Mouse (Mus musculus) kidney, adult 18-20 months (tissue): Measurements from ENCODE around the gene Supt5.

Source experiments
- DNase-seq: peaks from one replicate; pipeline ENCODE4 v3.0.0; 2021

The Supt5 gene

DNA sequence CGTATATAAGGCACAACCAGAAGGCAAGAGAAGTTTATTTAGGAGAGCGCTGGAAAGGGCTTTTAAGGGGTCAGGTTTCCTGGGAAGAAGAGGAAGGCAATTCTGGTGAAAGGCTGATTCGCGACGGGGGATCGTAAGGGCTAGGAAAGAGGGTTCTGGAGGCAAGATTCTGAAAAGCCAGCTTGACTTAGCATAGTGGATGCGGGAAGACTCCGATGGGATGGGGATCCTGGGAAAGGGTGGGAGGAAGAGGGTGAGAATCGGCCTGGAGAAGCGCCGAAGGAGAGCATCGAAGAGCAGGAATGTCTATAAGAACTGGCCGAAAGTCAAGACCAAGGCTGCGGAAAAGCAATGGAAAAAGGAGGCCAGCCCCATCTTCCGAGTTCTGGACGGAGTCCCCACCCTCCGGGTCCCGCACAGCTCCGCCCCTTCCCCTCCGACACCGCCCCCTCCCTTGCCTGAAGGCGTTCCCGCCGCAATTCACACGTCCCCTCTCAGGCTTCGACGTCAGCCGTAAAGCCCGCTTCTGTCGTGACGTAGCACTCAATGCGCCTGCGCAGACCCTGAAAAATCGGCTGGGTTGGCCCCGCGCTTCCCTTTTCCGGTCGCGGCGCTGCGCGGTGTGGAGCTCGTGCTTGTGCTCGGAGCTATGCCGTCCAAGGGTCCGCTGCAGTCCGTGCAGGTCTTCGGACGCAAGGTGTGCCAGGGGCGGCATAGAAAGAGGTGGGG lies 11.8 kb upstream of the Supt5 start, which contains the start of gene Rps16:
Gene Rps16, plus strand, starts transcription at position 498 of the 729 bp plus-strand sequence.
- DNase-seq = peak; percentile 97

GRCm38 (mm10) chr7:28348601-28349000 lies 10.1 kb upstream of the Supt5 start:
- no peak for DNase-seq

DNA sequence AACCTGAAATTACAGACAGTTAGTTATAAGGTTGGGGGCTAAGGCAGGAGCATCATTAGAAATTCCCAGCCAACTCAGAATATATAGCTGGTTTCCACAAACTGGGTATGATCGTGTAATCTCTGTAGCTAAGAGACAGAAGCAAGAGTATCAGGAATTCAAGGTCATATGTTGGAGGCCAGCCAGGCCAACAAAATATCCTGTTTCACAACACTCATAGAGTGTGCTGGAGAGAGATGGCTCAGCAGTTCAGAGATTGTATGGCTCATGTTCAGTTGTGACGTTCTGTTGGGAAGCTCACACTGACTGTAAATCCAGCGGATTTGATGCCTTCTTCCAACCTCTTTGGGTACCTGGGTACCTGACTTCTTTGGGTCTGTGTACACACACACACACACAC lies 9.2 kb upstream of the Supt5 start:
- DNase-seq = no peak

DNA sequence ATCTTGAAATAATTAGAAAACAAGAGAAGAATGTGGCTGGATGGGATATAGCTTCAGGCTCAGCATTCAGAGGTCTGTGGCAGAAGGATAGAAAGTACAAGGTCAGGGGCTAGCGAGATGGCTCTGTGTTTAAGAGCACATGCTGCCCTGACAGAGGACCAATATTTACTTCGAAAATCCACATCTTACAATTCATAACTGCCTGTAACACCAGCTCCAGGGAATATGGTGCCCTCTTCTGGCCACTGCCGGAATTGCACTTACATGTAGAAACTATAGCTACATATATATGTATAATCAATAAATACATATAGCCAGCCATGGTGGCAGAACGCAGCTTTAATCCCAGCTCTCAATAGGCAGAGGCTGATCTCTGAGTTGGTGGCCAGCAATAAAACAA lies 6.1 kb upstream of the Supt5 start:
- DNase-seq = peak; percentile 70

DNA sequence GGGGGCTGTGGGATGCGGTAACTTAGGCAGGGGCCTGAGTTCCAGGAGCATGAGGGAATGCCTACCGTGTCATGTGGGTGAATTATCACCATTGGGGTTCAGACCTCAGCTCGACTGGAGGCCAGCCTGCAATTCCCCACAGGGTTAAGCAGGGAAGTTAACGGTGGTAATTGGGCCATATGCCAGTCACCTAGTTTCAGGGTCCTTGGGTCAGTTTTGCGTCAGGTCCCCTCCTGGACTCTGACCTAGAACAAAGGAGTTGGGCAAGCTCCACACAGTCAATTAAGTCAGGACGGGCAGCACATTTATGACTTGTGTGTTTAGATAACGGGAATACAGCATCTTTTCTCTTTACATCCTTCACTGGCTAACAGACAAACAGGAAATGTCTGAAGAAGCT lies 2.8 kb upstream of the Supt5 start:
- DNase-seq = no peak

- peak; percentile 64 for DNase-seq
Observed at GRCm38 (mm10) chr7:28339213-28339917, 819 bp upstream of the Supt5 start.

DNA sequence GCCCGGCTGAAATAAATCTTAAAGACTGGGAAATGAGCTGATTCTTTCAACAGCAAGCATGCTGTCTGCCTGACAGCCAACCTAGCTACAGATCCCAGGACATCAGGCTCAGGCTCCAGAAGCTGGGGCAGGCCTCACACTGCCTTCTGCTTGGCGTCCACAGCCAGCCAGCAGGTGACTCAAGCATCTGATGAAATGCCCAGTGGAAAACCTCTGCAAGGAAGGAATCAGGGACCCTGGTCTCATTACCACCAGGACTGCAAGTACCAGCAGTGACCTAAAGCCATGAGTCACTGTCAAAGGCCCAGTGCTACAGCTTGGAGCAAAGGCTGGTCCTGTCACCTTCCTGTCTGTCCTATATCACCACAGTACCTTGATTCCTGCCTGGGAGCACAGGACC lies 3.1 kb downstream of the Supt5 start:
- DNase-seq = no peak

GRCm38 (mm10) chr7:28334534-28334933 lies 4.0 kb downstream of the Supt5 start:
- DNase-seq = no peak

DNA sequence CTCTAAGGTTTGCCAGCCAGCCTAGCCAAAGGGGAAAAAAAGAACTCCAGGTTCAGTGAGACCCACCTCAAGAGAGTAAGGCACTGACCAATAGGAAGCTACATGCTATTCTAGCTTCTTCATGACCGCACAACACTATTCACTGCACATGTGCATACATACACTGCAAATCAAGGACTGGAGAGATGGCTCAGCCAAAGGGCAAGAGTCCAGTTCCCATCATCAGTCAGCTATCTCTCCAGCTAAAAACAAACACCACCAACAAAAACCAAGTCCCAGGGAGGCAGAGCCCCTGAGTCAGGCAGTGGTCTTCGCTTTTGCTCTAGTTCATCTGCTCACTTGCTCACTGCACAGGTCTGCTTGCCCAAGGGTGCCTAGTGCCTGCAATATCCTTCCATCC lies 10.3 kb downstream of the Supt5 start:
- no peak for DNase-seq

DNA sequence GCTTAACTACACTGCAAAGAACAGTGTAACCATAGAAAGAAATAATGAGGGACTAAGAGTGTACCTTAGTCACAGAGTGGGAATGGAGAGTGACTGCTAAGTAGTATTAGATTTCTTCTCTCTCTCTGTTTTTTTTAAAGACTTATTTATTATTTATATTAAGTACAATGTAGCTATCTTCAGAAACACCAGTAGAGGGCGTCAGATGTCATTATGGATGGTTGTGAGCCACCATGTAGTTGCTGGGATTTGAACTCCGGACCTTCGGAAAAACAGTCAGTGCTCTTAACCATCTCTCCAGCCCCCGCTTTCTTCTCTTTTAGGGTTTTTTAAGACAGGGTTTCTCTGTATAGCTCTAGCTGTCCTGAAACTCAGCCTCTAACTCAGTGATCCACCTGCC lies 12.1 kb downstream of the Supt5 start:
- no peak for DNase-seq

DNA sequence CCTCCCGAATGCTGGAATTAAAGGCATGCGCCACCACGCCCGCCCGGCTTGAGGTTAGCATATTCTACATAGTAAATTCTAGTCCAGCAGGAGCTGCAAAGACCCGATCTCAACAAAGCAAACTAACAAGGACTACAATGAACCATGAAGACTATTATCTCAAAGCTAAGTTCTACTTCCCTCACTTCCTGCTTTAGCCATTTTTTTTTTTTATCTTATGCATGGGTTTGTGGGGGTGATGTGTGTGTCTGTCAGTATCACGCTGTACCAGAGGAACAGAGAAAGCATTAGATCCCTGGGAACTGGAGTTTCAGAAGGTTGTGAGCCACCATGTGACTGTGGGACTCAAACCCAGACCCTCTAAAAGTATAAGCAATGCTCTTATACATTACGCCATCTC lies 13.3 kb downstream of the Supt5 start:
- DNase-seq = no peak

- DNase-seq = peak; percentile 45
Observed at GRCm38 (mm10) chr7:28321974-28322720, 16.4 kb downstream of the Supt5 start.

- DNase-seq = no peak
Observed at GRCm38 (mm10) chr7:28318714-28319113, 19.8 kb downstream of the Supt5 start.

DNA sequence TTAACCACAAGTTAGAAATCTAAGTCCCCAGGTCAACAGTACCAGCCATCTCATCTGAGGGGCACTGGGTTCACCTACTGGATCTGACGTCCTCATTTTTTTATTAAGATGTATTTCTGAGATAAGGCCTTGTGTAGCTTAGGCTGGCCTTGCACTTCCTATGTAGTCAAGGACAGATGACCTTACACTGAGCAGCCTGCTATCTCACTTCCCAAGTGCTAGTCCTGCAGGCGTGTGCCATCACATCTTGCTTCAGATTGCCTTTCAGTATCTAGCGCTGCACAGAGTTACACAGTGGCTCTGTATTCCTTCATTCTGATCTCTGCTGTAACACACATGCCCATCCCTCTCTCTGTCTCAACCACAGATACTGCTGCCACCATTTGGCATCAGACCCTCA lies 20.5 kb downstream of the Supt5 start:
- no peak for DNase-seq

- DNase-seq = peak; percentile 98
Observed at GRCm38 (mm10) chr7:28311926-28312543, 26.5 kb downstream of the Supt5 start, which contains the start of gene Timm50. TSS of gene Timm50 (minus strand) at chr7:28312072.

GRCm38 (mm10) chr7:28311151-28311925 lies 27.2 kb downstream of the Supt5 start:
- no peak for DNase-seq

- DNase-seq = no peak
Observed at GRCm38 (mm10) chr7:28309737-28310136, 28.8 kb downstream of the Supt5 start.

DNA sequence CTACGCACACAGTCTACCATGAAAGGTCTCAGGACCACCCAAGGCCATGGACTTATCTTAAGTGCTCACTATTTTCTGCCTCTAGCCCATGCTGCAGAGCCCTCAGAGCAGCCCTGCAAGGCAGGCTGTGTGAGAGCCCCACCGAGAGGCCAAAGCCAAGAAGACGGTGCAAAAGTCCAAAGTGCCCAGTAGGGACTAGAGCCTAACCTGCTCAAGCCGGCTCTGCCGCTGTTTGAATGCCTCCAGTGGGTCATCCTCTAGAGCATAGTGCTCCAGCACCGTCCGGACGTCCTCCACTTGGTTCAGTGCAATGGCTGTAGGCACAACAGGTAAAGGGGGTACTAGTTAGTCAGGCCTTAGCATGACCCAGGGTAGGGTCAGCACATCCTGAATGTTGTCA lies 32.3 kb downstream of the Supt5 start:
- peak; percentile 55 for DNase-seq

GRCm38 (mm10) chr7:28305641-28306040 lies 32.9 kb downstream of the Supt5 start:
- DNase-seq = peak; percentile 60

DNA sequence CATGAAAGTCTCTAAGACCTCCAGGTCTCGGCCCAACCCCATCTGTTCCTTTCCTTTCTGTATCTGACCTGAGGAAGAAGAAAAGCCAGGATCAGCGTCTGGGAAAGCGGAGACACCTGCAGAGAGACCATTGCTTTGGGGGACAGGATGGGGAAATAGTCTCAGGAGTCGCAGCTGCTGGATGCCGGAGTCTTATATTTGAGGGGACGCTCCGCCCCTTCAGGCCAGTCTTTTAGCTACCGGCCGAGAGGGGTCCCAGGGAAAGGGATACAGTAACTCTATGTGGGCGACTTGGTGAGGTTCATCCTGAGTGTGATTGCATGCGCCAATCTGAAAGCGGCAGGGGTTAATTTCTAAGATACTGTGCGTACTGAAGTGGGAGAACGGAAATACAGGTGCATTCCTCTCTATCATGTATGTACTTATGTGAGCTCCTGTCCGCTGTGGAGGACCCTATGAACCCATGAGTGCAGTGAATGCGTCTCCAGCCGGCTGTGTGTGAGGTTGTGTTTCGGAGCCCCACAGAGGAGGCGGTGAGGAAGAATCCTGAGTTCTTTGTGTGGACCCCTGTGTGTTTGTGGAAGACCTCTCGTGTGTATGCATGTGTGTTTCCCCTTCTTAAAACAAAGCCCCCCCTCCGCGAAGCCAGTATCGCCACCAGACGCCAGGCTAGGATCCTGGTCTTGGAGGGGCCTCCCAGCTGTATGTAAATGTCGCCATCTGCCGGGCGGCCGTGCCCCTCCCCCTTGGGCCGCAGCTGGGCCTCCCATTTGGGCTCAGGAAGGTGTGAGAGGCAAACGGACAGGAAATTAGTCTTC lies 36.7 kb downstream of the Supt5 start, which contains the start of gene Dll3:
Gene Dll3, minus strand, starts transcription at position 623 of the 818 bp plus-strand sequence.
- DNase-seq = peak; percentile 59
